Comparison of ENCODE assay signal across 12 mouse cellular contexts in genomic region chr9:48822586-48823318, GRCm38 (mm10). TPM values are rescaled to one million over a fixed set of nuclear protein-coding genes. Genes with fewer than 3 reads are reported as not detected.
A peak's percentile ranks its signal among the peaks of the same experiment; 100 is the strongest.
DNase-seq lines count a peak whose midpoint lies in the region; ATAC-seq and TF ChIP-seq lines count a peak whose summit lies in the region.
"Had no signal": no experiment of that assay in that cellular context is flagged by ENCODE, and none has a peak within 500 bp of the region (broad histone marks: within the 10 kb centered on the region; RNA-seq: fewer than 3 reads in every experiment).

No protein-coding gene starts in this region.

- no peaks in the 10 kb centered on the region for H3K36me3 ChIP-seq in CH12.LX (replicated peaks in 1 of 2; ENCODE audit: control insufficient read depth in 1 of 2, insufficient read depth in 1 of 2, low read length in 1 of 2)
- H3K36me3 ChIP-seq in embryonic facial prominence, embryonic 10.5 days (replicated peaks): peaks cover 15% of the 10 kb centered on the region
- H3K36me3 ChIP-seq in limb, embryonic 13.5 days: no peaks in the 10 kb centered on the region
- no peaks in the 10 kb centered on the region for H3K36me3 ChIP-seq in intestine, embryonic 16.5 days (ENCODE audit: control insufficient read depth, insufficient read depth, low read length)

- dilution Hi-C loops in CH12.LX (cut with MboI; ENCODE audit: extremely low pct_ligation_motif_present, extremely low pct_unique_long_range_greater_than_20kb, low sequenced_read_pairs): no loop called here

- H3K4me2 ChIP-seq in CH12.LX (ENCODE audit: insufficient read depth, low read depth, poor library complexity, severe bottlenecking): peak overlapping the region; percentile 67
- peak overlapping the region; percentile 46 for H3K4me2 ChIP-seq in limb, embryonic 13.5 days (replicated peaks)
- H3K4me2 ChIP-seq in intestine, embryonic 16.5 days (ENCODE audit: low read depth, low read length): no peak overlapping the region

- TF ChIP-seq RAD21 in CH12.LX (IDR thresholded peaks at IDR 0.05; ENCODE audit: low read depth, low read length): no peak

- H3K27me3 ChIP-seq in CH12.LX (replicated peaks): no peaks in the 10 kb centered on the region
- peaks cover 41% of the 10 kb centered on the region for H3K27me3 ChIP-seq in embryonic facial prominence, embryonic 10.5 days (replicated peaks; ENCODE audit: low read depth, poor library complexity, severe bottlenecking)
- H3K27me3 ChIP-seq in limb, embryonic 13.5 days: peaks cover 82% of the 10 kb centered on the region
- H3K27me3 ChIP-seq in intestine, embryonic 16.5 days (replicated peaks; ENCODE audit: control insufficient read depth, insufficient read depth, low read length): no peaks in the 10 kb centered on the region; the same call in 1 of the 2 replicates

- peak; percentile 26 to 40 for DNase-seq in heart, postnatal 36 days
- DNase-seq in heart, adult 18-20 months: no peak
- DNase-seq in CH12.LX (ENCODE audit: extremely low read depth): no peak
- peak; percentile 90 for DNase-seq in embryonic facial prominence, embryonic 10.5 days (ENCODE audit: low spot score)
- DNase-seq in right cerebral cortex, postnatal 4 days: no peak
- DNase-seq in thymus, postnatal 14 days: no peak
- DNase-seq: heart, postnatal 4 days; layer of hippocampus, adult 9-11 months; thymus, adult 18-20 months had no signal

- in situ Hi-C loops in CH12.LX (cut with MboI; ENCODE audit: low pct_ligation_motif_present, low pct_unique_long_range_greater_than_20kb, low sequenced_read_pairs): no loop called here

- no peak for TF ChIP-seq CTCF in CH12.LX (conservative IDR thresholded peaks at IDR 0.05 in 1 of 2, IDR thresholded peaks at IDR 0.05 in 1 of 2; ENCODE audit: low read depth in 2 of 2, low read length in 2 of 2)

- H3K79me2 ChIP-seq in CH12.LX (replicated peaks; ENCODE audit: control insufficient read depth, extremely low read depth, insufficient read depth, poor library complexity, severe bottlenecking): peaks cover 6% of the 10 kb centered on the region

- TF ChIP-seq POLR2A in CH12.LX (IDR thresholded peaks at IDR 0.05; ENCODE audit: low read depth, low read length): peak; percentile 39; the same call in 1 of the 2 replicates

- peak overlapping the region; percentile 52 to 68 (median 54) for H3K4me3 ChIP-seq in CH12.LX (replicated peaks in 1 of 3; ENCODE audit: low read depth in 2 of 3, low read length in 2 of 3, poor library complexity in 1 of 3)
- H3K4me3 ChIP-seq in embryonic facial prominence, embryonic 10.5 days: peak overlapping the region; percentile 39
- peak overlapping the region; percentile 3; the same call in 1 of the 2 replicates for H3K4me3 ChIP-seq in limb, embryonic 13.5 days
- H3K4me3 ChIP-seq in intestine, embryonic 16.5 days (ENCODE audit: low read length): no peak overlapping the region
- H3K4me3 ChIP-seq: myocyte had no signal

- WGBS in embryonic facial prominence, embryonic 10.5 days: 18% methylated on average over 18 of the region's 18 CpGs
- WGBS in limb, embryonic 13.5 days: 7% methylated on average over 18 of the region's 18 CpGs
- 30% methylated on average over 18 of the region's 18 CpGs for WGBS in intestine, embryonic 16.5 days

- no peaks in the 10 kb centered on the region for H3K9me3 ChIP-seq in CH12.LX (replicated peaks; ENCODE audit: low read length)
- no peaks in the 10 kb centered on the region for H3K9me3 ChIP-seq in embryonic facial prominence, embryonic 10.5 days
- H3K9me3 ChIP-seq in limb, embryonic 13.5 days: no peaks in the 10 kb centered on the region
- no peaks in the 10 kb centered on the region for H3K9me3 ChIP-seq in intestine, embryonic 16.5 days (ENCODE audit: control insufficient read depth, low read length)

- H3K9ac ChIP-seq in CH12.LX (ENCODE audit: insufficient read depth, low read depth): peak overlapping the region; percentile 52
- no peak overlapping the region for H3K9ac ChIP-seq in limb, embryonic 13.5 days
- no peak overlapping the region for H3K9ac ChIP-seq in intestine, embryonic 16.5 days (ENCODE audit: low read depth, low read length)

- TF ChIP-seq EP300 in CH12.LX (IDR thresholded peaks at IDR 0.05; ENCODE audit: low read length): no peak

- H3K27ac ChIP-seq in CH12.LX (ENCODE audit: insufficient read depth, low read depth): peak overlapping the region; percentile 99
- H3K27ac ChIP-seq in embryonic facial prominence, embryonic 10.5 days (replicated peaks): peak overlapping the region; percentile 27
- no peak overlapping the region for H3K27ac ChIP-seq in limb, embryonic 13.5 days
- no peak overlapping the region for H3K27ac ChIP-seq in intestine, embryonic 16.5 days (ENCODE audit: low read length)

- peaks cover 45 to 87% of the 10 kb centered on the region in 2 experiments for H3K4me1 ChIP-seq in CH12.LX (ENCODE audit: control insufficient read depth in 1 of 2, insufficient read depth in 2 of 2)
- H3K4me1 ChIP-seq in embryonic facial prominence, embryonic 10.5 days: peaks cover 80% of the 10 kb centered on the region
- H3K4me1 ChIP-seq in limb, embryonic 13.5 days: peaks cover 46% of the 10 kb centered on the region
- peaks cover 15% of the 10 kb centered on the region for H3K4me1 ChIP-seq in intestine, embryonic 16.5 days (ENCODE audit: control insufficient read depth, insufficient read depth, low read length)

- ATAC-seq in limb, embryonic 13.5 days (ENCODE audit: low FRiP score, low read depth): peak; percentile 74
- no peak; the same call in 1 of the 2 replicates for ATAC-seq in intestine, embryonic 16.5 days

- intact Hi-C loops in heart, postnatal 36 days (cut with DNase I): no loop called here

TF ChIP-seq in CH12.LX, 34 proteins besides CTCF, POLR2A, EP300 and RAD21:
- TF ChIP-seq TBP (conservative IDR thresholded peaks at IDR 0.05; ENCODE audit: low read depth, low read length) (no peak), PAX5 (IDR thresholded peaks at IDR 0.05; ENCODE audit: low read length) (no peak), MAX (IDR thresholded peaks at IDR 0.05; ENCODE audit: low read length) (no peak; the same call in 1 of the 2 replicates), UBTF (IDR thresholded peaks at IDR 0.05; ENCODE audit: low read depth, low read length) (no peak), NRF1 (IDR thresholded peaks at IDR 0.05; ENCODE audit: low read depth, low read length) (no peak; the same call in 1 of the 2 replicates), MAZ (IDR thresholded peaks at IDR 0.05; ENCODE audit: low read depth, low read length) (no peak), USF2 (conservative IDR thresholded peaks at IDR 0.05; ENCODE audit: low read depth, low read length) (no peak), MXI1 (IDR thresholded peaks at IDR 0.05; ENCODE audit: low read depth, low read length) (peak; percentile 86), MYC (IDR thresholded peaks at IDR 0.05; ENCODE audit: low read depth, low read length) (peak; percentile 74), MEF2A (IDR thresholded peaks at IDR 0.05; ENCODE audit: borderline replicate concordance, low read depth, low read length) (no peak), GABPA (IDR thresholded peaks at IDR 0.05; ENCODE audit: insufficient replicate concordance, low read depth, low read length) (no peak), KAT2A (IDR thresholded peaks at IDR 0.05; ENCODE audit: insufficient replicate concordance, low read length) (no peak), USF1 (IDR thresholded peaks at IDR 0.05; ENCODE audit: low read depth, low read length) (no peak), JUN (IDR thresholded peaks at IDR 0.05; ENCODE audit: insufficient read depth, low read depth, low read length) (no peak), JUND (conservative IDR thresholded peaks at IDR 0.05; ENCODE audit: low read depth, low read length) (no peak), RCOR1 (conservative IDR thresholded peaks at IDR 0.05; ENCODE audit: low read depth, low read length) (no peak), SIN3A (IDR thresholded peaks at IDR 0.05; ENCODE audit: low read length) (no peak), SMC3 (IDR thresholded peaks at IDR 0.05; ENCODE audit: low read depth, low read length) (no peak), ZKSCAN1 (IDR thresholded peaks at IDR 0.05; ENCODE audit: borderline replicate concordance, low read depth, low read length) (no peak), POLR2AphosphoS2 (IDR thresholded peaks at IDR 0.05; ENCODE audit: low read depth, low read length) (no peak), ELF1 (IDR thresholded peaks at IDR 0.05; ENCODE audit: low read depth, low read length) (no peak), E2F4 (IDR thresholded peaks at IDR 0.05; ENCODE audit: insufficient replicate concordance, low read depth, low read length) (no peak), BHLHE40 (IDR thresholded peaks at IDR 0.05; ENCODE audit: low read depth, low read length) (peak; percentile 96), CHD1 (IDR thresholded peaks at IDR 0.05; ENCODE audit: low read depth, low read length) (0 out of 2 replicates have a peak, but pooled peaks have one; percentile 33), HCFC1 (IDR thresholded peaks at IDR 0.05; ENCODE audit: low read depth, low read length) (no peak), CHD2 (IDR thresholded peaks at IDR 0.05; ENCODE audit: low read length) (no peak), MAFK (IDR thresholded peaks at IDR 0.05; ENCODE audit: insufficient replicate concordance, low read length) (no peak), ETS1 (conservative IDR thresholded peaks at IDR 0.05; ENCODE audit: low read depth, low read length) (no peak), ZMIZ1 (IDR thresholded peaks at IDR 0.05; ENCODE audit: low read depth, low read length) (no peak), TCF12 (IDR thresholded peaks at IDR 0.05; ENCODE audit: low read depth, low read length) (peak; percentile 48; the same call in 1 of the 2 replicates), ZC3H11A (IDR thresholded peaks at IDR 0.05; ENCODE audit: low read depth, low read length) (no peak), IRF4 (IDR thresholded peaks at IDR 0.05; ENCODE audit: low read depth, low read length) (0 out of 2 replicates have a peak, but pooled peaks have one; percentile 3), NELFE (IDR thresholded peaks at IDR 0.05; ENCODE audit: low read depth, low read length) (no peak), ZNF384 (IDR thresholded peaks at IDR 0.05; ENCODE audit: low read depth, low read length) (0 out of 2 replicates have a peak, but pooled peaks have one; percentile 2)

RNA-seq across cellular contexts. Expression of gene Zbtb16, which starts 13.3 kb away (rescaled TPM):
- 100 to 1,000 TPM; 118 to 222 TPM for total RNA-seq in heart, postnatal 36 days (2021)
- total RNA-seq in heart, adult 18-20 months (2021): 100 to 1,000 TPM; 122 to 213 TPM
- 1.7 and 3.0 TPM in 2 replicates for total RNA-seq in CH12.LX (2012; rRNA removed)
- total RNA-seq in CH12.LX (2014; rRNA removed): 0.34 TPM in 2 replicates
- polyA plus RNA-seq in CH12.LX (2012; ENCODE audit: insufficient read length, low read depth): 0.90 and 1.0 TPM in 2 replicates
- 15.8 and 21.0 TPM in 2 replicates for polyA plus RNA-seq in embryonic facial prominence, embryonic 10.5 days (2016; fragmentation: Nextera tagmentation; extraction: Ambion mirVana)
- 1.1 and 1.3 TPM in 2 replicates for polyA plus RNA-seq in limb, embryonic 13.5 days (2015; fragmentation: Nextera tagmentation; extraction: Ambion mirVana)
- polyA plus RNA-seq in intestine, embryonic 16.5 days (2015; fragmentation: Nextera tagmentation; extraction: Ambion mirVana): 1.9 and 2.4 TPM in 2 replicates
- polyA plus RNA-seq: myocyte had no signal

Comparison
In these comparisons a context has a peak if more than half of its experiments do, and no peak if none do; other contexts are left out.
1. DNase-seq: peak in heart, postnatal 36 days (2 of 2) and embryonic facial prominence, embryonic 10.5 days (single experiment); none in heart, adult 18-20 months (0 of 2), CH12.LX (single experiment), right cerebral cortex, postnatal 4 days (single experiment) and thymus, postnatal 14 days (single experiment).
2. H3K27ac ChIP-seq: peak in CH12.LX (single experiment) and embryonic facial prominence, embryonic 10.5 days (single experiment); none in limb, embryonic 13.5 days (single experiment) and intestine, embryonic 16.5 days (single experiment).